Mouse (Mus musculus): Measurements from ENCODE around the gene Sf3b1.
A peak's percentile ranks its signal among the peaks of the same experiment; 100 is the strongest.
"Not testable (repeated sequence)": the region's sequence is repeated elsewhere in the genome, so short reads cannot be mapped to it uniquely, and the experiment has no call there.

Sf3b1 gene

DNA sequence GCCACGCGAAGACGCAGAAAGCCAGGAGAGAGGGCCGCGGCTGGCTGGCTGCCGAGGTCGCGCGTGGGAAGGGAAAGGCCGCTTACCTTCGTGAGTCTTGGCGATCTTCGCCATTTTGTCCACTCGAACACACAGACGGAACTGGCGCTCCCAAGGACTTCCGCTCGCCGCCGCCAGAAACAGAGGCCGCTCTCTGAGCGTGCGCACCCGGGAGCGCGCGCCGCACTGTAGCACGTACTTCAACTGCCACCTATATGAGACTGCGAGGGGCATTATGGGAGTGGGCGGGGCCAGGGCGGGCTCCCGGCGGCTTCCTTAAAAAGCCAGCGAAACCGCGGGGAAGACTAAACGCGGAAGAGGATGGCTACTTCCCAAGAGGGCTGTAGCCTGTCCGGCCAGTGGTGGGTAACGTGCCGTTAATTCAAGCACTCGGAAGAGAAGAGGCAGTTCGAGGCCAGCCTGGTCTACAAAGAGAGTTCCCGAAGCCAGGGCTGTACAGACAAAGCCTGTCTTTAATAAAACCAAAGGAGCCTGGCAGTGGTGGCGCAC, at the start of gene Sf3b1:
TSS of gene Sf3b1 (minus strand) at position 229 of the 549 bp plus-strand sequence.
- peak; percentile 95 for DNase-seq

DNA sequence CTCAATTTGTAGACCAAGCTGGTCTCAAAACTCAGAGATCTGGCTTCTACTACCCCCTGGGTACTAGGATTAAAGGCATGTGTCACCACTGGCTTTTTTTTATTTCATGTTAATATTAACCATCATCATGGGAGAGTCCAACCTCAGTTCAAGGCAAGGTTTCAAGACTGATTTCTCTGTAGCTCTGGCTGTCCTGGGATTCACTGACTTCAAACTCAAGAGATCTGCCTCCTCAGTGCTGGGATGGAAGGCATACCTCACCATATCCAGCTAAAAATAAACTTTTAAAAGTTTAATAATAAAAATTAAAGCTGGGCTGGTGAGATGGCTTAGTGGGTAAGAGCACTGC, 49.1 kb upstream of the Sf3b1 start:
- DNase-seq, result no peak

DNA sequence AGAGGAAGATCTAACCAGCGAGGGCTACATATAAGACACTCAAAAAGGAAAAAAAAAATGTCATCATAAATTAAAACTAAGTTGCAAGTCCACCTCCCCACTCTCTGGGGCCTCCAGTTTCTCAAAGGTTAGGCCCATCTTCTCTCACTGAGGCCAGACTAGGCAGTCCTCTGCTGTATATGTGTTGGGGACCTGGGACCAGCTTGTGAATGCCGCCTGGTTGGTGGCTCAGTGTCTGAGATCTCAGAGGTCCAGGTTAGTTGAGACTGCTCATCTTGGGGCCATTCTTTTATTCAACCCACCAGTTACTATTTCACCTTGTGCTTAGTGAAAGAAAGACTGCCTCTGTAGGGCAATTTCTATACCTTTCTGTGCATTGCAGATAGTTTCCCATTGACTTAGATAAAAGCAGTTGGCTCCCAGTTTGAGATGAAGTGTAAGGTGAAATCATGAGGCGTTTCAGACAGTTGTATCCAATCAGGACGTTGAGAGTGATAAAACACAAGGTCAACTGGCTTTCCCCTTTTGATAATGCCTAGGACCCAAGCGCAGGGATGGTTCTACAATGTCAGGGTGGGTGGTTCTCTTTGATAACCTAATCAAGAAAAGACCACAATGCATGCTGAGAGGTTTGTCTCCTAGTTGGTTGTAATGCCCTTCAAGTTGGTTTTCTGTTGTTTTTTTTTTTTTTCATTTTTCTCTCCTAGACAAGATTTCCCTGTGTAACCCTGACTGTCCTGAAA, 48.5 kb upstream of the Sf3b1 start:
- no peak for DNase-seq

DNA sequence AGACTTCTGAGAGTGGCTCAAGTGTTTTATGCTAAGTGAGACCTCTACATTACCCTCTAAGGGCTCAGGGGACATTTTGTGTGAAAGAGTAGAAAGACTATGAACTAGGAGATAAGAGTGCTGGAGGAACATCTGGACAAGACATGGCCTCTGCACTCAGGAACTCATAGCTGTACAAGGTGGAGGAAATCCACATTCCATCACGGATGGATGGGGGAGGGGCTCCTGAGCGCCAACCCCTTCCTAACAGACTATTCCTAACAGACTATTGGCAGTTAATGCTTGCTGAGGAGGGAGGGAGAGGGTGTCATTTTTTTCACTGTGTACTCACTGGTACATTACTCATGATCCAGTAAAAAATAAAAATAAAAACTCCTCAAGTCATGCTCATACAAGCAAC, 47.5 kb upstream of the Sf3b1 start:
- no peak for DNase-seq

DNA sequence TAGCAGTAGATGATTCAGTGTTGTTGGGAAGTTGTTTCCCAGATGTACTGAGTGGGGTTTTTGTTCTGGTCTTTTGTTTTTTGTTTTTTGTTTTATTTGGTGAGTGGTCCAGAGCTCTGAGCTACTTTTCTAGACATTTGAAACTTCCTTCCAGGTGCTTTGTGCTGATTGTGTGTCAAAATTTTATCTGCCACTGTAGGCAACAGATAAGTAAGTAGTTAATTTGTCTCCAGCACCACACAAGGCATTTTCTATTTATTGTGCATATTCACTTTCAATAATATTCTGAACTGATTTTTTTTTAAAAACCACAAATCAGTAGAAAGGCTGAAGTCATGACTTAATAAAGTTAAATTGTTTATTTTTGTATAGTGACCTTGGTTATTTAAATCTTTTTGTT, 45.0 kb upstream of the Sf3b1 start:
- not testable (repeated sequence) for DNase-seq

DNA sequence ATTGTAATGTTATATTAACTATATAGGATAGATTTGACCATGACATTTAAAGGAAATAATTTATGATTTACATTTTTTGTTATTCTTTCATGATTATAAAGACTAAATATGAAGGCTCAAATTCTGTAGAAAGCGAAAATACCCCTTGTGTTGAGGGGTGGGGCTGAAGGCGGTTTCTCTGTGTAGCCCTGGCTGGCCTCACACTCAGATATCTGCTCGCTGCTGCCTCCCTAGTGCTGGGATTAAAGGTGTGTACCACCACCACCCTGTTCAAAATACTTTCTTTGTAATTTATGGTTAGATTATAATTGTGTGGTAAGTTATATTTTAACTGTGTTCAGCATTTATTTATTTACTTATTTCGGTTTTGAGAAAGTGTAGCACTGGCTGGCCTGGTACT, 34.5 kb upstream of the Sf3b1 start:
- DNase-seq, result no peak

DNA sequence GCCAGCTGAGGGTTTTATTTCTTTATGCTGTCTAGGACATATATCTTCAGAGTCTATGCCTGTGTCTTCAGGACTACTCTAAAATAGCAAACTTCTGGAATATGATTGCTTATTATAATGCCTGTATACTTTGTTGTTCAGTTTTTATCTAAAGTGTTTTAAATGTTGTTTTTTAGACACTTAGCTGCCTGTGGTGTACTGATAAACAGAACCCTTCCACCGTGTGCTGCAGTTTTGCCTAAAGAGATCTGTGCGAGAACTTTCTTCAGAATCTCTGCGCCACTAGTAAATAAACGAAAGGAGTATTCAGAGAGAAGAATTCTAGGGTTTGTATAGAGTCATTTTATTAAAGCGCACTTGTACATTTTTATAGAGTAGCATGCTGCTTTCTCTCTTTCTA, 33.8 kb upstream of the Sf3b1 start:
- no peak for DNase-seq

DNA sequence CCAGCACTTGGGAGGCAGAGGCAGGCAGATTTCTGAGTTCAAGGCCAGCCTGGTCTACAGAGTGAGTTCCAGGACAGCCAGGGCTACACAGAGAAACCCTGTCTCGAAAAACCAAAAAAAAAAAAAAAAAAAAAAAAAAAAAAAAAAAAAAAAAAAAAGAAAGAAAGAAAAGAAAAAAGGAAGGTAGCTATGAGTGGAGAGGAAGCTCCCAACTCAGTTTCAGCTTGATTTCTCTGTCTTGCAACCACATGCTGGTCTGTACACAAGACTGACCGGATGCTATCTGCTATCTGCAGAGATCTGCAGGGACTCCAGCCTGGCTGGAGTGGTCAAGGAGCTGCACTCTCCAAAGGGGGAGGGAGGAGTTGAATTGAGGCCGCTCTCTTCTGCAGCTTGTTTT, 31.1 kb upstream of the Sf3b1 start:
- DNase-seq, result not testable (repeated sequence)

DNA sequence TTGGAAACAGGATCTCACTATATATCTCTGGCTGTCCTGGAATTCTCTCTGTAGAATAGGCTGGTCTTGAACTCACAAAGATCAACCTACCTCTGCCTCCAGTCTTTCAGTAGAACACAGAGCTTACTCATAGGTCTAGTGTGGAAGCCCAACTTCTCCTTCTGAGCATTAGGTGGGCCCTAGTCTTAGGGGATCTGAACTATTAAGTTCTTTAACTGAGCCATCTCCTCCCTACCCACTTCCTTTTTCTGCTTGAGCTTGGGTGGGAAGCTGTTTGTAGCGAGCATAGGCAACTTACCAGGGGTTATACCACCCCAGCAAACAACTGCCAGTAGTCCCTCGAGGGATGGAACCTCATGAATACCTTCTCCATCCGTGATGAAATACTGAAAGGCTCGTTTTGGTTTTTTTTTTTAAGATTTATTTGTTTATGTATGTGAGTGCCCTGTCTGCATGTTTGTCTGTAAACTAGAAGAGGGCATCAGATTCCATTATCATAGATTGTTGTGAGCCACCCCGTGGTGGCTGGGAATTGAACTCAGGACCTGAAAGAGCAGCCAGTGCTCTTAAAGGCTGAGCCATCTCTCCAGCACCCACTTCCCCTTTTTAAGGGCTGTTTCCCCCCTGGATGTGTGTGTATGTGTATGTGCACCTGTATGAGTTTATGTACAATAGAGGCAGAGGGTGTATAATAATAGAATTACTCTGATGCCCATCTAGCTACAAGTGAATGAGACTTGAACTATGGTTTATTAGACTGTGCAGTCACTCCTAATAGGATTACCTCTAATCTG, 28.2 kb upstream of the Sf3b1 start:
- no peak for DNase-seq

DNA sequence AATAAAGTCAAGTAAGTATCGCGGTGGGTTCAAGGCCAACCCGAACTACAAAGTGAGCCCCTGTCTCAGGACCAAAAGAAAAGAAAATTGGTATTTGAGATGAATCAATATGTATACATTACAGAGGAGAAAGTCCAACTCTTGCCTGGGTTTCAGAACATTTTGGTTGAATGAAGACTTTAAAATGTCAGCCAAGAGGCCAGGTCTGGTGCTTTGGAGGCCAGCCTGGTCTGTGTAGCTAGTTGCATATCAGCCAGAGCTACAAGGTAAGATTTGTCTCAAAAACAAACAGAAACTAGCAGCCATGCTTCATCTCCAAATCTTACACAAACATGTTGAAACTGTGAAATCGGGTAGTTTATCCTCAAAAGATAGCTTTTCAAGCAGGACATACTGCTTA, 26.3 kb upstream of the Sf3b1 start:
- DNase-seq, result no peak

DNA sequence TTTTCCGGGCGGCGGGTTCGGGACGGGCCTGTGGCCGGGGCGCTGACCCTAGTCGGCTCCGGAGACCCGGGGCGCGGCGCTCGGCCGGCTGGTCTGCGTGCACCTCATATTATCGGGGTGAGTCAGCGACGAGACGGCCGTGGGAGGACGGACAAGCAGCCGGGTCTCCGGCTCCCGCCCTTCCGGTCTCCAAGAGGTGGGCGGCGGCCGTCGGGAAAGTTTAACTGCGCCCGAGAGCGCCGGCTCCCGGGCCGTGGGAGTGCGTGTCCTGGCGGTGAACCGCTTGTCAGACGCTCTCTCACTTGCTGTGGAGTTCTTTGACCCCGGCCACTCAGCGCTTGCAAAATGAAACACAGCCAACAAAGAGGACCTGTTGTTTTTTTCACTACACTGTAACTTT, 25.7 kb upstream of the Sf3b1 start:
- no peak for DNase-seq

DNA sequence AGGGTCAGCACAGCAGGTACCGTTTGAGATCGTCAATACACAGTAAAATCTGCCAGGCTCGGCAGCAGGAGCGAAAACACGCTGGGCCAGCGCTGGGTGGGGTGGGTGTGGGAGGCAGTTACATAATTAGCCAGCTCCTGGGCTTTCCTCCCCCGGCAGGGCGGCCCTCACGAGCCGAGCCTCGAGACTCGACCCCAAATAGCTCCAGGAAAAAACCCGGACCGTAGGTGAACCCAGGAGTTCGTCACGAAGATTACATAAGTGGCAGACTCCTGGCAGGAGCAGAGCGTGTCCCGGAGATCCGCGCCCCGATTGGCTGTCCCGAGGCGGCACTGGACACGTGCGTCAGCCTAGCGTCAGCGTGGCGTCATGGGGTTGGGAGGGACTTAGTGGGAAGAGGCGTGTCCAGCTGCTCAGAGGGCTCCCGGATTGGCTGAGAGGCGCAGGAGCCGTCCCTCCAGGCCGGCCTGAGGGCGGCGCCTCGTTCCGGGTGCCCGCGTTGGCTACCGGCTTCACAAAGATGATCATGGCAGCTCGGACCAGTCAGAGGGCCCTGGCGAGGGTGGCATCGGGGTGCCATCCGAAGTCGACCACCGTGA, 25.2 kb upstream of the Sf3b1 start, which contains the start of gene Coq10b:
TSS of gene Coq10b (plus strand) at position 416 of the 599 bp plus-strand sequence.
- peak; percentile 100 for DNase-seq

DNA sequence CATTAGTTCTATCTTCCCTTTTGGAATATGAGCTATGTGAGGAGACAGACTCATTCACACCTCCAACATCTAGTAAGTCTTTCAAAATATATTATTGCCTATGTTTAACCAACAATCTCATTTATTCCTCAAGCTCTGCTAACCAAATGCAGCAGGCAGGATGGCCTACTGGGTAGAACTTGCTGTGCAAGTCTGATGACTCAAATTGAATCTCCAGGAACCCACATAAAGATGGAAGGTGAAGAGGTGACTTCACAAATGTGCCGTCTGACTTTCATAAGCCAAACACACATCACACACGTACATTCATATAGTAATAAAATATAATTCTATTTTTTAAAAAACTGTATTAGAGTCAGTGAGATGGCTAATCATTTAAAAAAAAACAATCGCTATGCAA, 24.4 kb upstream of the Sf3b1 start:
- no peak for DNase-seq

DNA sequence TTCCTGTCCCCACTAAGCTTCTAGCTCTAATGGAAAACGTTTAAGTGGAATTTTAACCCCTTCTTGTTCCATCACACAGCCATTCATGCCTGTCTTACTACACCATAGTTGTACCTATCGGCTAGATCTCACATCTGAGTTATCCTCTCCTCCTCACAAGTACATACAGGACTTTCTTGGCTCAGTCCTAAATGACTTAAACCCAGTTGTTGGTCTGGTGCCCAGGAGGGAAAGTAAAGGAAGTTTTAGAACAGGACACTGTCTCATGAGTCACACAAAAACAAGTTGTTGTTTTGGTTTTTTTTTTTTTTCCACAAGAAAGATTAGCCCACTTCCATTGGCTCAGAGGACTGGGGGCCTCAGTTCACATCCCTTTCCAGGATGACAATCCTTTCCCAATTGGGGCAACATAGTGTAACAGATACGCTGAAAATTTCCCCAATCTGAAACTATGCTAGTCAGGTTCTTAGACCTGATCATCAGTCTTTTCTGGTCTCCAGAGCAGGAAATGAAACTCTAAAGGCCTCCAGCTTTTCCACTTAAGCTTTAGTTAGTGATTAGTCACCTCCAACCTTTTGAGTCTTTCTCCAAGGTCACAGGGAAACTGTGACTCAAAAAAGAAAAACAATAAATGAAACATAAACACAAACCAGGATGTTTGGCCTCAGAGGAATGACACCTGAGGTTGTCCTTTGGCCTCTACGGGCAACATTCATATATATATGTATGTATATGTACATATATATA, 21.7 kb upstream of the Sf3b1 start:
- no peak for DNase-seq

DNA sequence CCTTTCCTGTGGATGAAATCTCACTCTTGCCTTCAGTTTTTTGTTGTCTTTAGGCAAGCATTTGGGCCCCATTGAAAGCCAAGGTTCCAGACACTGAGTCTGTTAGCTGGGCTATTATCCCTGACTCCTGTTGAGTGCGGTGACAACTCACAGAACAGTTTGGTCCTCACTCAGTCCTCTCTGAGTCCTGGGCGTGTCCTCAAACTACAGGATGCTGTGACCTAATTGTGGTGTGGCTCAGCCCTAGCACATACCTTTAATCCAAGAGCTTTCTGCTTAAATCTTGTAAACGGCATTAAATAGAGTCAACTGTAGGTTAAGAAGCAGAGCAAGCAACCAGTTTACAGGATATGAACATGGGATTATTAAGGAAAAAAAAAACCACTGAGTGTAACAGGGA, 15.9 kb upstream of the Sf3b1 start:
- no peak for DNase-seq

DNA sequence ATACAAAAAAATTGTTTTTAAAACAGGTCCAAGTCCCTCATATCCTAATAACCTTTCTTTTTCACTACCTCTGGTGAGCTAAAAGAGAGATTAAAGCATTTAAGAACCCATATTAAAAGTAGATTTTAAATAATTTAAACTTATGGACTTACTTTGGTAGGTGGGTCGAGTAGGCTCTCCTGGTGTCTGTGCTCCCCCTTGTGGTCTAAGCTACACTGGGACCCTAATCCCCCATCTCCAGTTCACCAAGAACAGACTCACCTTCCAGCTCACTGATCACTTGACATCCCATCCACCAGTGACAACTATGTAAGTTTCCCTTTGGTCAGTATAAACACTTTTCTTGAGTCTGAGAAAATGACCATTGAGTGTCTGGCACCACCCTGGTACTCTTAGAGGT, 15.0 kb upstream of the Sf3b1 start:
- DNase-seq, result no peak

DNA sequence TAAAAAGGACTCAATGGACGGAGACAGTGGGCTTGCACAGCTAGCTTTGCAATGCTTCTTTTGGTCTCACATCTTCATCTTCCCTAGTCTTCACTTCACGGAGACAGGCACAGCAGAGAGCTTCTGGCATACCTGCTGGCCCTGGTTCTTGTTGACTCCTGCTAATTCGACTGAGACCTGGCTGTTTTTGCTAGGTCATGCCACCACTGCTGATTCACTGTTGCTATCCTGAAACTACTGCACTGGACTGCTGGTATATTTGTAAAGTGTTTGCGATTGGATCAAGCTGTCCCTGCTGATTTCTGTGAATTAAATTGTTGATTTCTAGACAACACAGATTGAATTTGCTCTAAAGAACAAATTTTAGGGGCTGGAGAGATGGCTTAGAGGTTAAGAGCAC, 14.4 kb upstream of the Sf3b1 start:
- DNase-seq, result no peak

DNA sequence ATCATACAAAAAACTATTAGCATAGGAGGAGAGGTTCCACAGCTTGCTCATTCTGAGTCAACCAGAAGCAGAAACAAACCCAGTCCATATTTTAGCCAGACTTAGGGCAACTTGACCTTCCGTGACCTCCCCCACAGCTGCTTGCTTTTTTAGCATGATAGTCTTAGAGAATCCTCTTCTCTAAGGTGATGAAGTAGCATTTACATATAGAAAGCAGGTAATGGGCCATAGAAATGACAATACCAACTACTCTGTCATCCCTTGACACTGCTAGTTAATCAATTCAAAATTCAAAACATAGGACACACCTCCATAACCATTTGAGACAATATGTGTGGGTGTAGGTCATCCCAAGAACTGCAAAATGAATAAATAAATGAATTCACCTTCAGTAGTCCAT, 12.7 kb upstream of the Sf3b1 start:
- DNase-seq, result no peak

DNA sequence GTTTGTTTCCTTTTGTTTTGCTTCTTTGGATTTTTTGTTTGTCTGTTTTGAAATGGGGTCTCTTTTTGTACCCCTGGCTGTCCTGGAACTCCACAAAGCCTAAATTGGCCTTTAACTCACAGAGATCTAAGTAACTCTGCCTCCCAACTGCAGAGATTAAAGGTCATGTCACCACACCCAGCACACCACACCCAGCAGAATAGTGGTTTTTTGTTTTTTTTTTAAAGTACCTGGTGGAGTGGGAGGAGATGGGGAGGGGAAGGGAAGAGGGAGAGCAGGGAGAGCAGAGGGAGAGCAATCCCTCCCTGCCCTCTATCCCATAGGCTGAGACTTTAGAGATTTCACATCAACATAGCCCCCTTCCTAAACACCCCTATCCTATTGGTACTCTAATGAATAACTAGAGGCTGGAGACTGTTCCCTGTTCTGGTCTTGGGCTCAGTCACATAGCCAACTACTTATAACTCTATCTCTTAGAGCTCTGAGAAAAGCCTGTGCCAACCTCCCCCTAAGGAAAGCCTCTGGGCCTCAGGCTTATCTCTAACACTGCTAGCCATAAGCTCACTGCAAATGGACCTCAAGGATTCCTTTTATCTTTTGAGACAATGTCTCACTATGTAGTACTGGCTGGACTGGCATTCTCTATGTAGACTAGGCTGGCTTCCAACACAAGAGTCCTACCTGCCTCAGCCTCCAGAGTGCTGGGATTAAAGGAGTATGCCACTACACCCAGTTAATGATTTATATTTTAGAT, 3.9 kb upstream of the Sf3b1 start:
- DNase-seq, result no peak

DNA sequence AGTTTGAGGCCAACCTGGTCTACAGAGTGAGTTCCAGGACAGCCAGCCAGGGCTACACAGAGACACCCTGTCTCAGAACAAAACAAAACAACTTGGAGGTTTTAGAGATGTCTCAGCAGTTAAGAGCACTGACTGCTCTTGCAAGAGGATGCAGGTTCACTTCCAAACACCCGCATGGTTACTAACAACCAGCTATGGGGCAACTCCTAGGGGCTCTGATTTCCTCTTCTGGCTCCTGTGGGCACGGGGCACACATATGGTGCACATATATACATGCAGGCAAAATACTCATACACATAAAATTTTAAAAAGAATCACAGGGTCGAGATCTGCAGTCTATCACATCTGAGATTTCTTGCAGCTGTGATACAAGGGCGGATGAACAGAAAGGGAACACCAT, 2.2 kb upstream of the Sf3b1 start:
- DNase-seq, result no peak

DNA sequence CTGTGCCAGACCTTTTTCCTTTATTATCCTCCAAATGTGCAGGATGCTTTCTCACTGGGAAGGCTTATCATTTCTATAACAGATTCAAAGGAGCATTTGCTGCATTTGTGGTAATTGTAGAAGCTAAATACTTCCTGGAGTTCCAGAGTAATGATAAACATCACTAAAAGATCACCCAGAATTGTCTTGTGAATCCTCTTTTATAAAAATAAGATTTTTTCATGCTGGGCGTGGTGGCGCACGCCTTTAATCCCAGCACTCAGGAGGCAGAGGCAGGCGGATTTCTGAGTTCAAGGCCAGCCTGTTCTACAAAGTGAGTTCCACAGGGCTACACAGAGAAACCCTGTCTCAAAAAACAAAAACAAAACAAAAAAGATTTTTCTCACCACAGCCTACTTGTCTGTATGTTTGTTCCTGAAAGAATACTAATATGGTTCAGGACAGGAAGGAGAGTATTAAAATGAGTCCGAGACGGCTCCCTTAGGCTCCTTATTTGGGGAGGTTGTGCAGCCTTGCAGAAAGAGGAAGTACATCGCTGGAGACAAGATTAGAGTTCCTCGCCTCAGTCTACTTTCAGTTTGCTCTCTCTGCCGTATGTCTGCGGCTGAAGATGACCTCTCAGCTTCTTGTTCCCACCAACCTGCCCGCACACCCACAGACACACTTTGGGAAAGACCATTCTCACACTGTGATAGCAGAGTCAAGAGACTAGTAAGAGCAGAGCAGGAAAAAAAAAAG, 1.4 kb upstream of the Sf3b1 start:
- DNase-seq, result peak; percentile 6

DNA sequence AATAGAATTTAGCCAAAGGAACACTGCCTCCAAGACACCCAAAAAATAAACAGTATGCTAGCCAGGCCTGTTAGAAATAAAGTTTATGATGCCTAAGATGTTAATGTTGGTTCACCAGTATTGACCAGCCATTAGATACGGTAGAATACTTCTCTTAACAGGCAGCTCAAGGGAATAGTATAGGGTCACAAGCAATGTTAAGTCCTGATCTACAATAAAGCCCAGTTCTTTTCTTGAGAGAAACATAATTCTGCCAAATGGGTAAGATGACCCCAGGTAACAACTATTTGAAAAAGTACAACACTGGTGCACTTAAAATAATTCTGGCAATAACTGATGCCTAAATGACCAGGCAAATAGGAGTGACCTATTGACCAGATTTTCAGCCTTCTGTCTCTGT, 685 bp upstream of the Sf3b1 start:
- no peak for DNase-seq
